Mouse (Mus musculus): ENCODE results near the gene Myl6. TPM values are rescaled to one million over a fixed set of nuclear protein-coding genes. Genes with fewer than 3 reads are reported as not detected.

The Myl6 gene
- 175 and 2,406 TPM in 2 replicates for polyA plus RNA-seq (2012; ENCODE audit: insufficient read depth, low replicate concordance)

DNA sequence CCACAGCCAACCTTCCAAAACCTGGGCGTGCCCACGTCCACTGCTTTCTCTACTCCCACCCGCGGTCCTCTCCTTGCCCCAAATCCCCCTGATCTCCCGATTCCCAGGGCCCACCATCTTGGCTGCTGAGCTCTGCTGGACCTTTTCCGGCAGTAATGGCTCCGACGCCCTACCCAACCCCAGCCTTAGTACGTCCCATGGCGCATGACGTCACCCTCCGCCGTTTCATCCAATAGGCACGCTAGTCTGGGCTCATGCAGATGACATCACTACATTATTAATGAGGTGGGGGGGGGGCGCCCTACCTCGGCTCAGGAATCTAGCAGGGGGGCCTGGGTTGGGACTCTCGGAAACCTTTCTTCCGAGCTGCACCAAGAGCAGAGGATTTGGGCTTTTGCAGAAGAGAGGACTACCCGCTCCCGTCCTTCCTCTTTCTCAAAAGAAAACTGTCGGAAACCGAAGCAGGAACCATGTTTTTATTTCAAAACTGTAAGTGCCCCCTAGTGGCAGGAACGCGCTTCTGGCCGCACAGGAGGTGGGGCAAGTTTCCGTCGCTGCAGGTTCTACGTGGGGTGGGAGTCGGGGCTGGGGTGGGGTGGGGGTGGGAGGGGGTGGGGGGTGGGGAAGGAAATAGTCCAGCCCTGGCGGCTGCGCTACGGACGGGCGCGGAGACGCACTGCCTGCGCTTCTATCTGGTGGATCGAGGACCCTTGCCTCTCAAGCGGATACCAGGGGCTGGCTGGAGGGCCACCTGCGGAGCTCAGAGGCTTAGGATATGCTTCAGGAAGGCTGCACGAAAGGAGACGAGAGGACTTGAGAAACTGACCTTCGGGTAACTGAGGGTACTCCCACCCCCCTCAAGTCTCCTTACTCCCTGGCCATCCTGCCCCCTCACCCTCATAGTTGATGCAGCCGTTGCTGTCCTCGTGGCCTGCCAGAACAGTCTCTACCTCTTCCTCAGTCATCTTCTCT lies at the start of gene Myl6:
TSS of gene Myl6 (minus strand) at position 451 of the 972 bp plus-strand sequence.
- peak within 1 kb of the TSS; percentile 92 for H3K4me3 ChIP-seq (replicated peaks)
- peaks cover 47% of the 10 kb centered on the region for H3K36me3 ChIP-seq (replicated peaks; ENCODE audit: low read length)
- H3K27me3 ChIP-seq (replicated peaks) = no peaks in the 10 kb centered on the region
- TF ChIP-seq GATA1 (IDR thresholded peaks at IDR 0.05; ENCODE audit: borderline replicate concordance, low read length) (no peak), FLI1 (IDR thresholded peaks at IDR 0.05; ENCODE audit: low read length) (no peak)
- peaks cover 77% of the 10 kb centered on the region for H3K4me1 ChIP-seq
- H3K9me3 ChIP-seq = no peaks in the 10 kb centered on the region

- Histone ChIP-seq H3K4me1 (peaks cover 41% of the 10 kb centered on the region), H3K4me3 (replicated peaks) (no peak overlapping the region), H3K27me3 (replicated peaks) (no peaks in the 10 kb centered on the region), H3K36me3 (replicated peaks; ENCODE audit: low read length) (peaks cover 52% of the 10 kb centered on the region), H3K9me3 (no peaks in the 10 kb centered on the region)
- TF ChIP-seq GATA1 (IDR thresholded peaks at IDR 0.05; ENCODE audit: borderline replicate concordance, low read length) (no peak), FLI1 (IDR thresholded peaks at IDR 0.05; ENCODE audit: low read length) (no peak)
These were observed 49.2 kb upstream of the Myl6 start for GRCm38 (mm10) chr10:128543100-128543499.

- H3K27me3 ChIP-seq (replicated peaks) = no peaks in the 10 kb centered on the region
- TF ChIP-seq FLI1 (IDR thresholded peaks at IDR 0.05; ENCODE audit: low read length) (no peak), GATA1 (IDR thresholded peaks at IDR 0.05; ENCODE audit: borderline replicate concordance, low read length) (no peak)
These were observed 44.5 kb upstream of the Myl6 start for GRCm38 (mm10) chr10:128538340-128538870.

DNA sequence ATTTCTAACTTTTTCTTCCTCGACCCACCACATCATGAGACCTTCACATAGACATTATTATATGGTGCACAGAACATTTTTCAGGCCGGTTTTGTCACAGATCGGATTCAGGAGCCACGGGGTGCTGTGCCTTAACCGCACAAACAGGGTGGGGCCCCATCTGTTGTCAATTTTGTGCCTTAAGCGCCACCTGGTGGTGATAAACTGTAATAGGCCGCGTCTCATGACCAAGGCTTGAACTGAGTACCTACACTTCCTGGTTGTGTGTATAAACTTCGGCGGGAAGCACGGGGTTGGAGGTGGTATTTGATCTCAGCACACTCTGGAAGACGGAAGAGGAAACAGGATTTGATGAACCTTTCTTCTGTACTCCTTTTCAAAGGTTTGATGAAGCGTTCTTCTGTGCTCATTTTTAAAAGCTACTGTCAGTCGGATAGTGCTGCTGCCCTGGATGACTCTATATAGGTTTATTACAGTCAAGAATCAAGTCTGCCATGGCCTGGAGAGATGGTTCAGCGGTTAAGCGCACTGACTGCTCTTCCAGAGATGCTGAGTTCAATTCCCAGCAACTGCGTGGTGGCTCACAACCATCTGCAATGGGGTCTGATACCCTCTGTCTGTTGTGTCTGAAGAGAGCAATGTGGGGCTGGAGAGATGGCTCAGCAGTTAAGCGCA lies 42.5 kb upstream of the Myl6 start:
- no peaks in the 10 kb centered on the region for H3K9me3 ChIP-seq
- no peak for TF ChIP-seq GATA1 (IDR thresholded peaks at IDR 0.05; ENCODE audit: borderline replicate concordance, low read length)
- no peak for TF ChIP-seq FLI1 (IDR thresholded peaks at IDR 0.05; ENCODE audit: low read length)
- H3K27me3 ChIP-seq (replicated peaks) = no peaks in the 10 kb centered on the region
- peak overlapping the region; percentile 88 for H3K4me3 ChIP-seq (replicated peaks)
- peaks cover 6% of the 10 kb centered on the region for H3K36me3 ChIP-seq (replicated peaks; ENCODE audit: low read length)
- peaks cover 40% of the 10 kb centered on the region for H3K4me1 ChIP-seq

More at GRCm38 (mm10) chr10:128538340-128538870, 44.5 kb upstream of the Myl6 start:
- Histone ChIP-seq H3K4me1 (peaks cover 40% of the 10 kb centered on the region), H3K4me3 (replicated peaks) (no peak overlapping the region), H3K36me3 (replicated peaks; ENCODE audit: low read length) (peaks cover 25% of the 10 kb centered on the region), H3K9me3 (no peaks in the 10 kb centered on the region)

DNA sequence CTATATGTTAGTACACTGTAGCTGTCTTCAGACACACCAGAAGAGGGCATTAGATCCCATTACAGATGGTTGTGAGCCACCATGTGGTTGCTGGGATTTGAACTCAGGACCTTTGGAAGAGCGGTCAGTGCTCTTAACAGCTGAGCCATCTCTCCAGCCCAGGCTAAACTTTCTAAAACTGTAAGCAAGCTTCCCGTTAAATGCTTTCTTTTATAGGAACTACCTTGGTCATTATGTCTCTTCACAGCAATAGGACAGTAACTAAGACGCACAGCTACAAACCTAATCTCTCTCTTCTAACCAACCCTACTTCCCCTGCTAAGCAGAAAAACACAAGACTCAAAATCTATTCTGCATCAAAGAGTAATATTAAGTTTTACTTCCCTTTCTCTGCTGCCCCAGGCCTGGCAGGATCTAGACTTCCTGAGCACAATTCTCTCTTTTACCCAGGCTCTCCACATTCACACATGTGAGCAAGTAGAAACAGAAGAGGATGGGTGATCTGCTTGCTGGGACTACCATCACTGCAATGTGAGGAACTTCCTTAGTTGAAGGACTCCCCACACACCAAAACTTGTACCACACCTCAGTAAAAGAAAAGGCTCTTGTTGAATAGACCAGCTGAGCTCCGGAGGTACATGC lies 41.8 kb upstream of the Myl6 start:
- peak overlapping the region; percentile 88 for H3K4me3 ChIP-seq (replicated peaks)
- peaks cover 40% of the 10 kb centered on the region for H3K4me1 ChIP-seq
- TF ChIP-seq FLI1 (IDR thresholded peaks at IDR 0.05; ENCODE audit: low read length) (no peak), GATA1 (IDR thresholded peaks at IDR 0.05; ENCODE audit: borderline replicate concordance, low read length) (no peak)
- H3K9me3 ChIP-seq = no peaks in the 10 kb centered on the region
- no peaks in the 10 kb centered on the region for H3K36me3 ChIP-seq (replicated peaks; ENCODE audit: low read length)
- no peaks in the 10 kb centered on the region for H3K27me3 ChIP-seq (replicated peaks)

GRCm38 (mm10) chr10:128535206-128535605 lies 41.3 kb upstream of the Myl6 start:
- no peaks in the 10 kb centered on the region for H3K36me3 ChIP-seq (replicated peaks; ENCODE audit: low read length)
- no peak overlapping the region for H3K4me3 ChIP-seq (replicated peaks)
- no peaks in the 10 kb centered on the region for H3K9me3 ChIP-seq
- no peak for TF ChIP-seq FLI1 (IDR thresholded peaks at IDR 0.05; ENCODE audit: low read length)
- no peak for TF ChIP-seq GATA1 (IDR thresholded peaks at IDR 0.05; ENCODE audit: borderline replicate concordance, low read length)
- peaks cover 40% of the 10 kb centered on the region for H3K4me1 ChIP-seq
- no peaks in the 10 kb centered on the region for H3K27me3 ChIP-seq (replicated peaks)

GRCm38 (mm10) chr10:128526366-128527356 lies 32.7 kb upstream of the Myl6 start:
- H3K4me1 ChIP-seq = peaks cover 47% of the 10 kb centered on the region
- TF ChIP-seq FLI1 (IDR thresholded peaks at IDR 0.05; ENCODE audit: low read length) = no peak
- TF ChIP-seq GATA1 (IDR thresholded peaks at IDR 0.05; ENCODE audit: borderline replicate concordance, low read length) = no peak
- H3K27me3 ChIP-seq (replicated peaks) = peaks cover 1% of the 10 kb centered on the region
- H3K9me3 ChIP-seq = no peaks in the 10 kb centered on the region
- H3K36me3 ChIP-seq (replicated peaks; ENCODE audit: low read length) = peaks cover 16% of the 10 kb centered on the region
- peak overlapping the region; percentile 96 for H3K4me3 ChIP-seq (replicated peaks)

GRCm38 (mm10) chr10:128525671-128526308 lies 31.8 kb upstream of the Myl6 start, which contains the start of gene Esyt1:
TSS of gene Esyt1 (minus strand) at chr10:128525871.
- Histone ChIP-seq H3K36me3 (replicated peaks; ENCODE audit: low read length) (peaks cover 25% of the 10 kb centered on the region), H3K4me3 (replicated peaks) (peak within 1 kb of the TSS; percentile 96), H3K4me1 (peaks cover 42% of the 10 kb centered on the region), H3K9me3 (no peaks in the 10 kb centered on the region), H3K27me3 (replicated peaks) (peaks cover 1% of the 10 kb centered on the region)
- TF ChIP-seq FLI1 (IDR thresholded peaks at IDR 0.05; ENCODE audit: low read length) (peak; percentile 32; the same call in 1 of the 2 replicates), GATA1 (IDR thresholded peaks at IDR 0.05; ENCODE audit: borderline replicate concordance, low read length) (no peak)
